Mouse (Mus musculus) cortical plate, adult 2 months (tissue): ENCODE data around the gene Gm14085.

Experiments used
- CTCF ChIP-seq: fragments of 200-500 bp; IDR thresholded peaks from 2 replicates; pipeline ENCODE4 v1.5.1; 2011; ENCODE audit warnings: mild to moderate bottlenecking, control low read depth, low read length; ENCODE audit not compliant: insufficient read depth; ENCODE audit errors: extremely low read depth
- POLR2A ChIP-seq: fragments of 200-500 bp; IDR thresholded peaks from 2 replicates; pipeline ENCODE4 v1.6.1; 2011; ENCODE audit warnings: mild to moderate bottlenecking, low read length, control low read depth; ENCODE audit not compliant: insufficient read depth; ENCODE audit errors: extremely low read depth

- TF ChIP-seq CTCF (no peak), POLR2A (no peak)
These were observed 85.7 kb downstream of the Gm14085 start for GRCm38 (mm10) chr2:122570430-122570829.
